Mouse (Mus musculus) ovary, adult 18-20 months (tissue): ENCODE measurements at regions not wholly inside any gene's neighbourhood (a gene's known extent, or its start where the extent isn't known, plus 50 kb on each side); places are given as distances from the start of the nearest gene placed in this dataset.

ENCODE experiments used
- DNase-seq: peaks from one replicate; pipeline ENCODE4 v3.0.0; 2022; ENCODE audit warnings: low spot score, mixed read lengths

GRCm38 (mm10) chrX:4440381-4440780 is 69.9 kb downstream of the Btbd35f17 start:
- DNase-seq = peak; percentile 1
